Mouse (Mus musculus) activated CD4-positive, CD25-positive, alpha-beta regulatory T cell, adult 4 months (primary cell): ENCODE results near the gene Ppm1b. TPM values are rescaled to one million over a fixed set of nuclear protein-coding genes. Genes with fewer than 3 reads are reported as not detected.

Experiments used
- polyA plus RNA-seq, 2 experiments: library from polyadenylated mRNA; unstranded; fragments of 100-300 nt; shearing (Covaris generic); gene quantifications; one replicate each; pipeline ENCODE4 v1.2.1; 2017

Gene Ppm1b
- polyA plus RNA-seq, 2 experiments from 2014 or later, result 13.7 to 18.1 TPM

Other genes with a start within 250 kb of the Ppm1b start
- 10 to 100 TPM in 1 of 2 experiments, 1 to 10 TPM in 1; 7.6 to 10.5 TPM for gene Lrpprc, start 166.0 kb upstream of the Ppm1b start, polyA plus RNA-seq
- gene Slc3a1, start 71.6 kb downstream of the Ppm1b start, polyA plus RNA-seq, result under 1 TPM in 1 of 2 experiments, not detected in 1; 0.83 TPM
- 10 to 100 TPM in 1 of 2 experiments, 1 to 10 TPM in 1; 7.1 to 11.1 TPM for gene Prepl, start 133.5 kb downstream of the Ppm1b start, polyA plus RNA-seq
- gene Camkmt, start 133.8 kb downstream of the Ppm1b start, polyA plus RNA-seq, result 1 to 10 TPM; 6.6 to 7.6 TPM